Mouse (Mus musculus) hindbrain, embryonic 10.5 days (tissue): ENCODE data around the gene Gm45521. TPM values are rescaled to one million over a fixed set of nuclear protein-coding genes. Genes with fewer than 3 reads are reported as not detected.

Source experiments
- DNase-seq: peaks from one replicate; pipeline ENCODE4 v3.0.0-alpha.2; 2017; ENCODE audit warnings: low spot score
- H3K27ac ChIP-seq: fragments of 300-500 bp; sonication (generic); 2 replicates; pipeline ENCODE4 v1.5.1; 2016; ENCODE audit warnings: mild to moderate bottlenecking, moderate library complexity
- H3K27me3 ChIP-seq: fragments of 300-500 bp; sonication (generic); 2 replicates; pipeline ENCODE4 v1.6.1; 2016; ENCODE audit warnings: mild to moderate bottlenecking; ENCODE audit not compliant: poor library complexity, insufficient read depth, severe bottlenecking
- H3K36me3 ChIP-seq: fragments of 300-500 bp; sonication (generic); 2 replicates; pipeline ENCODE4 v1.6.1; 2016; ENCODE audit warnings: mild to moderate bottlenecking, moderate library complexity
- H3K4me1 ChIP-seq: fragments of 300-500 bp; sonication (generic); replicated peaks from 2 replicates; pipeline ENCODE4 v1.6.1; 2016; ENCODE audit warnings: mild to moderate bottlenecking
- H3K4me3 ChIP-seq: fragments of 300-500 bp; sonication (generic); 2 replicates; pipeline ENCODE4 v1.5.1; 2016; ENCODE audit warnings: mild to moderate bottlenecking, moderate library complexity
- H3K9me3 ChIP-seq: fragments of 300-500 bp; sonication (generic); 2 replicates; pipeline ENCODE4 v1.6.1; 2016; ENCODE audit warnings: mild to moderate bottlenecking, moderate library complexity
- WGBS: fragments of 180-500 bp; shearing (Covaris S2); methylation state at CpG from one replicate; pipeline ENCODE4 v1.1.7; 2016; 5-methylcytosine and 5-hydroxymethylcytosine counted together
- polyA plus RNA-seq: library from polyadenylated mRNA; unstranded; fragments of >200 nt; fragmentation: Nextera tagmentation; extraction: Ambion mirVana; gene quantifications from 2 replicates; pipeline ENCODE4 v1.2.1, GENCODE M21; 2016

Gene Gm45521
- polyA plus RNA-seq, 1 experiment from 2014 or later: 0.56 TPM

DNA sequence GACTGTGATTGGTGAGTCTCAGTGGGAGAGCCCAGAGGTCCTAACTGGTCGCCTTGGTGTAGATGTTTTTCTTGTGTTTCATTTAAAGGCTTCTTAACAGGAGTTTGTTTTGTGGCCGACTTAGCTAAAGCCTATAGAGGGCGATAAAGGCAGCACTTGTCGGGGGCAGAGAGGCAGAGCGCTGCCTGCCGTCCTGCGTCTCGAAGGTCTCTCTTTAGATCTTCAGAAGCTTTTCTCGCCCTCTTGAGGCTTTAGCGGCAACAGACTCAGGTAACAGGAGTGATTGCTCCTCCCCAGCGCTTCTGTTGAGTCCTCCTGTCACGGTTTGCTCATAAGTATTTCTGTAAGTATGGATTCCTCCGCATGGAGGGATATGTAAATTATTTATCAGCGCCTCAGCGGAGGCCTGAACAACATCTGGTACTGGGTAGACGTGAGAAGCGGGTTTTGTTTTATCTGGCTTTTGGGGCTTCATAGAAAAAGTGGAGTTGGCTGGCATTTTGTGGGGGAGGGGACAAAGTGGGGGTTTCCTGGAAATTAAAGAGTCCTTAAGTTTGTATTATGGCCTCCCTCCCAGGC, 19.9 kb upstream of the Gm45521 start:
- Histone ChIP-seq H3K27ac (no peak overlapping the region), H3K4me1 (peaks cover 8% of the 10 kb centered on the region; the same call in 1 of the 2 replicates), H3K27me3 (no peaks in the 10 kb centered on the region), H3K36me3 (peaks cover 57% of the 10 kb centered on the region), H3K4me3 (peak overlapping the region; percentile 12; the same call in 1 of the 2 replicates), H3K9me3 (no peaks in the 10 kb centered on the region)
- WGBS: 20% methylated on average over 17 of the region's 17 CpGs
- DNase-seq: peak; percentile 30

GRCm38 (mm10) chr14:7938809-7939784, 18.0 kb upstream of the Gm45521 start:
- H3K9me3 ChIP-seq: no peaks in the 10 kb centered on the region
- no peak overlapping the region for H3K27ac ChIP-seq
- H3K36me3 ChIP-seq: peaks cover 56% of the 10 kb centered on the region
- 93% methylated on average over 19 of the region's 19 CpGs for WGBS
- H3K4me3 ChIP-seq: no peak overlapping the region
- peaks cover 8% of the 10 kb centered on the region; the same call in 1 of the 2 replicates for H3K4me1 ChIP-seq
- no peaks in the 10 kb centered on the region for H3K27me3 ChIP-seq
- no peak for DNase-seq

GRCm38 (mm10) chr14:7941413-7941812, 15.7 kb upstream of the Gm45521 start:
- H3K4me3 ChIP-seq: no peak overlapping the region
- no peak for DNase-seq
- H3K27ac ChIP-seq: no peak overlapping the region
- H3K9me3 ChIP-seq: no peaks in the 10 kb centered on the region
- peaks cover 63% of the 10 kb centered on the region for H3K36me3 ChIP-seq
- H3K27me3 ChIP-seq: no peaks in the 10 kb centered on the region
- 88% methylated on average over 5 of the region's 5 CpGs for WGBS
- H3K4me1 ChIP-seq: peaks cover 11% of the 10 kb centered on the region; the same call in 1 of the 2 replicates

DNA sequence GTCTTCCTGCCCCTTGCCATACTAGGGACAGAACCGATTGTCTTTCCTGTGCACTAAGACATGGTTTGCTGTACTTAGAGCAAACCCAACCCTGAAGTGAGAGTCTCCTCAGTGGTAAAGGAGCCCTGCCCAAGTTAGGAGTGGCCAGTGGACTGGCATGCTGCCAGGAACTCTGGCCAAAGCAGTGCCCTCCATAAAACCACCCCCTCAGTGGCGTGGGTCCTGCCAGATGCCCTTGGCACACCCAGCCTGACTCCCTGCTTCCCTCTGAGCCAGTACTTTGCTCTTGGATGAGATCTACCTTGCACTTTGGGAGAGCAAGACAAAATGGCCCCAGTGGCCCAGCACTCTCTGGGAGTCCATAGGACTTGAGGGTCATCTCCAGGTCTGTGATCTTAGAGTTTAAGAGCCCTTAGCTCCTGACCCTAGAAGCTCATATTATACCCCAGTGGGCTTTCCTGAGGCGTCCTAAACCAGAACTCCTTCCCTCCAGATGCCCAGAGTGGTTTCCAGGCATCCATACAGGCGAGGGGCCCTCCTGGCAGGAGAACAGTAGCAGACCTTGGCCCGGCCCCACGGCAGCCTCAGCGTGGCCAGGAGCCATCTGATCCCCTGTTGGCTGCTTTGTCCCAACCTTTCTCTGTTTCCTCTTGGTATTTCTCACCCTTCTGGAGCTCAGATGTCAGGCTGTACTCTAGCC, 13.8 kb upstream of the Gm45521 start:
- H3K27ac ChIP-seq: no peak overlapping the region
- WGBS: 81% methylated on average over 7 of the region's 7 CpGs
- no peak for DNase-seq
- peaks cover 4% of the 10 kb centered on the region; the same call in 1 of the 2 replicates for H3K4me1 ChIP-seq
- no peaks in the 10 kb centered on the region for H3K9me3 ChIP-seq
- H3K27me3 ChIP-seq: no peaks in the 10 kb centered on the region
- H3K4me3 ChIP-seq: no peak overlapping the region
- peaks cover 67% of the 10 kb centered on the region for H3K36me3 ChIP-seq

GRCm38 (mm10) chr14:7943801-7944135, 13.3 kb upstream of the Gm45521 start:
- peaks cover 4% of the 10 kb centered on the region; the same call in 1 of the 2 replicates for H3K4me1 ChIP-seq
- no peak for DNase-seq
- H3K27ac ChIP-seq: 0 out of 2 replicates have a peak overlapping the region, but pooled peaks have one; percentile 3
- WGBS: 88% methylated on average over 3 of the region's 3 CpGs
- no peak overlapping the region for H3K4me3 ChIP-seq
- H3K9me3 ChIP-seq: no peaks in the 10 kb centered on the region
- H3K27me3 ChIP-seq: no peaks in the 10 kb centered on the region
- H3K36me3 ChIP-seq: peaks cover 72% of the 10 kb centered on the region

- Histone ChIP-seq H3K36me3 (peaks cover 77% of the 10 kb centered on the region), H3K4me1 (peaks cover 4% of the 10 kb centered on the region; the same call in 1 of the 2 replicates), H3K9me3 (no peaks in the 10 kb centered on the region), H3K27ac (peak overlapping the region; percentile 3; the same call in 1 of the 2 replicates), H3K4me3 (no peak overlapping the region), H3K27me3 (no peaks in the 10 kb centered on the region)
- DNase-seq: no peak
- 61% methylated on average over 8 of the region's 8 CpGs for WGBS
These were observed 12.6 kb upstream of the Gm45521 start for GRCm38 (mm10) chr14:7944349-7945039.

- no peaks in the 10 kb centered on the region for H3K27me3 ChIP-seq
- DNase-seq: no peak
- WGBS: 87% methylated on average over 5 of the region's 5 CpGs
- no peak overlapping the region for H3K4me3 ChIP-seq
- peaks cover 81% of the 10 kb centered on the region for H3K36me3 ChIP-seq
- peaks cover 4% of the 10 kb centered on the region; the same call in 1 of the 2 replicates for H3K4me1 ChIP-seq
- no peak overlapping the region for H3K27ac ChIP-seq
- H3K9me3 ChIP-seq: no peaks in the 10 kb centered on the region
These were observed 11.8 kb upstream of the Gm45521 start for GRCm38 (mm10) chr14:7945261-7945660.

DNA sequence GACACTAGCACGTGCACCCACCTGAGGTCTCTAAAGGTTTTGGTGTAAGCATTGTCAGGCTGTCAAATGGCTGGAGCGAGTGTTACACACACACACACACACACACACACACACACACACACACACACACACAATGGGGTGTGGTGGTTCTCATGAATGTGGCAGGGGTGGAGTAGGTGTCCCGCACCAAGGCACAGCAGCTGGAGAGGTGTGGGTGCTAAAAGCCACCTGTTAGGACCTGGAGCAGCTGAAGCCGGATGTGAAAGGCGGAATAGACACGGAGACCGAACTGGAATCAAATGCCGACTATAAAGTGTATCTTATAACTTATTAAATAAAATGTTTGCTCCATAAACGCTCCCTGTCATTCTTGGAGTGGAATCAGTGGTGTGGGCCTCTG, 5.9 kb upstream of the Gm45521 start:
- Histone ChIP-seq H3K36me3 (peaks cover 37% of the 10 kb centered on the region), H3K4me1 (peaks cover 16% of the 10 kb centered on the region), H3K27me3 (no peaks in the 10 kb centered on the region), H3K9me3 (no peaks in the 10 kb centered on the region), H3K4me3 (no peak overlapping the region), H3K27ac (no peak overlapping the region)
- 94% methylated on average over 9 of the region's 9 CpGs for WGBS
- DNase-seq: no peak

DNA sequence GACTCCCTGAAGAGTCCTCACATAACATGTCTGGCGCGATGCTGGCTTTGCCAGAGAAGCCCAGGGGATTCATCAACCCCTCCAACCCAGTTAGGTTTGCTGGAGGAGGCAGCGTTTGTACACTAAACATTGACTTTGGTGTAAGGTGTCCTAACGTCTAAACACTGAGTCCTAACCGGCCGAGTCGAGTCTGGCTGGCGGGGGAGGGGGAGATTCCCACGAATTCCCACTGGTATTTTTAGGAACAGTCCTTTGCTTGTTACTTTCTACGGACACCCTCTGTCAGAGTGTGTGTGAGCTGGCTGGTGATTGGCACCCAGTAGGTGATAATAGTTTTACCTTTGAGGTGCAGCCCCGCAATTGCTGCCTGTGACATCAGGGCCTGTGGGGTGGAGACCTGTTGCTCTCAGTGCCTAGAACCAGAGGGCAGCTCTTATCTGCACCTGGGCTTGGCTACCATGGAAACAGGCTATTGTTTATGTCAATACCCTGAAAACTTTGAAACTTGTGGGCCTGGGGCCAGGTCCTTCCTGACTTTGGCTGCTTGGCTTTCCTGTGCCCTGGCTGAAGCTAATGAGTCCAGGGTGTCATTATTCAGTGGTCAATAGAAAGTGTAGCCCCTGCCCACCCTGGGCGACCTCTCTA, 4.4 kb upstream of the Gm45521 start:
- H3K36me3 ChIP-seq: peaks cover 37% of the 10 kb centered on the region
- WGBS: 37% methylated on average over 12 of the region's 12 CpGs
- DNase-seq: peak; percentile 24
- no peak overlapping the region for H3K4me3 ChIP-seq
- H3K27ac ChIP-seq: peak overlapping the region; percentile 25; the same call in 1 of the 2 replicates
- peaks cover 28% of the 10 kb centered on the region for H3K4me1 ChIP-seq
- H3K9me3 ChIP-seq: no peaks in the 10 kb centered on the region
- H3K27me3 ChIP-seq: no peaks in the 10 kb centered on the region

GRCm38 (mm10) chr14:7954071-7954471, 3.0 kb upstream of the Gm45521 start:
- Histone ChIP-seq H3K36me3 (peaks cover 25% of the 10 kb centered on the region), H3K9me3 (no peaks in the 10 kb centered on the region), H3K4me3 (no peak overlapping the region), H3K27ac (peak overlapping the region; percentile 68), H3K4me1 (peaks cover 28% of the 10 kb centered on the region), H3K27me3 (no peaks in the 10 kb centered on the region)
- no peak for DNase-seq
- 32% methylated on average over 6 of the region's 6 CpGs for WGBS

DNA sequence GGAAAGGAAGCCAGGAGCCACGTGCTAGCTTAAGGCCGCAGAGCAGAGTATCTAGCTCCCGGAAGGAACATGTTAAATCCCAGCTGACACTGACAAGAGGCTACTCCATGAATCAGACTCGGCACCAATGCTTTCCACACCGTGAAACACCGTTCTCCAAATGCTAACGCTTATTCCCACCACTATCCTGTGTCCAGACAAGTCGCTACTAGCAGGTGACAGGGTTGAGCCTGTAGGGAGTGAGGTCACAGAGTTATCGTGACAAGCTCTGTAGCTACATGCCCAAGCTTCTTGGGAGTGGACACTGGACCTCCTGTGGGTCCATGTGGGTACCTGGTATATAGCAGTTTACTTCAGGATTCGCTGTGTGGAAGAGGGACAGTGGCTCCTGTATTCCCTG, 661 bp upstream of the Gm45521 start:
- no peak overlapping the region for H3K27ac ChIP-seq
- WGBS: 92% methylated on average over 10 of the region's 10 CpGs
- no peaks in the 10 kb centered on the region for H3K27me3 ChIP-seq
- peaks cover 28% of the 10 kb centered on the region for H3K4me1 ChIP-seq
- peaks cover 1% of the 10 kb centered on the region for H3K36me3 ChIP-seq
- H3K4me3 ChIP-seq: no peak overlapping the region
- no peak for DNase-seq
- H3K9me3 ChIP-seq: no peaks in the 10 kb centered on the region

DNA sequence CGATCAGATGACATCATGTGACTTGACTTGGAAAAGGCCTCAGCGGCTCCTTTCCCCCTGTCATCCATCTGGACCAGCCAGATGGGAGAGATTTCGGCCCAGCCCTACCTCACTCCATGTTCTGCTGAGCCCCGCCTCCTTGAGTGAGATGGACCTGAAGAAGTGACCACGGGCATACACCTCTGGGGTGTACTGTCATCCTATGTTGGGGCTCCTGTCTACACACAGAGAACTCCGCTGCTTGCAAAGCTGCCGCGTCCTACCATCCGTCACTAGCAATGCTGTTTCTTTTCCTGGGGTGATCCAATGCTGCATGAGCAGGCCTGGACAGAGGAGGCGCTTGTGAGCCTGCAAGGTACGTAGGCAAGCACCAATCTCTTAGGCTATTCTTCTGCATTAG, 3.5 kb downstream of the Gm45521 start:
- peak; percentile 35 for DNase-seq
- H3K4me3 ChIP-seq: no peak overlapping the region
- no peaks in the 10 kb centered on the region for H3K36me3 ChIP-seq
- H3K4me1 ChIP-seq: peaks cover 11% of the 10 kb centered on the region
- H3K27ac ChIP-seq: no peak overlapping the region
- 51% methylated on average over 11 of the region's 11 CpGs for WGBS
- H3K27me3 ChIP-seq: no peaks in the 10 kb centered on the region
- no peaks in the 10 kb centered on the region for H3K9me3 ChIP-seq
